Mouse (Mus musculus) mouse embryonic stem cell (cell line): Measurements from ENCODE around the gene Itgb3bp.

Source experiments
- in situ Hi-C, 2 experiments: fragments of 300-500 bp; cut with MboI; formaldehyde crosslinking; loops; 1 replicate in 1 of 2; 3 replicates in 1 of 2; pipeline ENCODE4 v1.14.3; 2019 to 2020; ENCODE audit warnings: low sequenced_read_pairs in 2 of 2, low pct_unique_long_range_greater_than_20kb in 1 of 2, mixed read lengths in 1 of 2; ENCODE audit not compliant: unreplicated experiment in 1 of 2

Itgb3bp gene

DNA sequence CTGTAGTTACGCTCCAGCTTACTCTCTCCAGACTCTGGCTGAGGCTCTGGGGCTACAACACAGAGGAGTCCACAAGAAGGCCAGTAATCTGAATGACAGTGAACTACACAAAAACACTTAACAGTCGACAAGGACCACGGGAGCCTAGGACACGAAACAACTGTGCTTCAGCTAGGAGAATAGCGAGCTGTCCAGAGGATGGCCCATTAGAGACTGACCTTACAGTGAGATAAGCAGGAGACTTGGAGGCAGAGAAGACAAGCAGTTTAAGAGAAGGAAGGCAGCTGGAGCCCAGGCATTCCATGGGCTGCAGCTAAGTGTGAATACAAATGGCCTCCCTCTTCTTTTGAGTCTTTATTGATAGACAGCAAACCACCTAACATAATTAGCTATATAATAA, 159.1 kb downstream of the Itgb3bp start:
- in situ Hi-C loops, result no loop called here

DNA sequence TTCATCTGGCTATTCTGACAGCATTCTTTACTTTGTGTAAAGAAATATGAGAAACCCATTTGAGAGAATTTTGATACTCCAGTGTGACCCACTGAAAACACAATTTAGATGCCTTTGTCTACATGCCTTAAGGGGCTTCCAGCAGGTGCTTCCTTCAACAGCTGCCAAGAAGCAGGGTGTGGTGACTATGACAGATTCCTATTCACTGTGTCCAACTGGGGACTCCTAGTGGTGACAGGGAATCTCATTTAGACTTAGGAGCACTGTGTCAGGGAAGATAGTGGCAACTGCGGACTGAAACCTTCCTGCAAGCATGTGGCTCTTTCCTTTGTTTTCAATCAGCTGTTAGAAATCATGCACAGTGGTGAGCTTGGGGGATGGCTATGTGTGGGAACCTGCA, 162.9 kb downstream of the Itgb3bp start:
- in situ Hi-C loops, result no loop called here

DNA sequence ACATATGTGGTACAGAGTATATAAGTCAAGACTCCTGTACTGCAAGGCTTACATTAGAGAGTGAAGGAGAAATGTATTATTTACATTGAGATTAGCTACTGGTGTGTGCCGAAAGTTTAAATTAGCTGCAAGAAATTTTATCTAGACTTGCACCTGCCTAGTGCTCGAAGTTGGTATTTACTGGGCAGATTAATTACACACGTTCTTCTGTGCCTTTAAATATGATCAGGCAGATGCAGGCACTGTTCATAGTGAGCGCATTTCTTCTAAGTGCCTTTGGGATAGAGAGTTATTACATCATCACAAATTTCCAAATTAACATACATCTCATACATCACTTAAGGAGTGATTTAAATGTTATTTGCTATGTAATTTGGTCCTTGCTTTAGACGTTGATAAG, 163.3 kb downstream of the Itgb3bp start:
- in situ Hi-C loops, result no loop called here

DNA sequence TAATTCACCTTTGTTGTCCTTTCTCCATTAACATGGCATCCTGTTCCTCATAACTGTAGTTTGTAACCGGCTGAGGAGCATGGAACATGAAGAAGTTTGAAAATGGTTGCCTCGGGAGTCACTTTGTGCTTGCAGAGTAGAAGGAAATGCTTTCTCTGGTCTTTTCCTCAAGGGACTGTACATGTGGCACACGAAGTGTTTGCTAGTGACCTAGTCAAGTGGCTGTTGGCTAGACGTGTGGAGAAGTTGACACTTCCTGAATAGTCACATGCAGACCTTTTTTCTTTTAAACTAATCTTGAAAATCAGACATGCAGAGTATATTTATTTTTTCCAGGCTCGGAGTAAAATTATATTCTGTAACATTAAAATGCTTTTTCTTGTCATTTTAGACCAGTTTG, 177.2 kb downstream of the Itgb3bp start:
- in situ Hi-C loops, result no loop called here

DNA sequence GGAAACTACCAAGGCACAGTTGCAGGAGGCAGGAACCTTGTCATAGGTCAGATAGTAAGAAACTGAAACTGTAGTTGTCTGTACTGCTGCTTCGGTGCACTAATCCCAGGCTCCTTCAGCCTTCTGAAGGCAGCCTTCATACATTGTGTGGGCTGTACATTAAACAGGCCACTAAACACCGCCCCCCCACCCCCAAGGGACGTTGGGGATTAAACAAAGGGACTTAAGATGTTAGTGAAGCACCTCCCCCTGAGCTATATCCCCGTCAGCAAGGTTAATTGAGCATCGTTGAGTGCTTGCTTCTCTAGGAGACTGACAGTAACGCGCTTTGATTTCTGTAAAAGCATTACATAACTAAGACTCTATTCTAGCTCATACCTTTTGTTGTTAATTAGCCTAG, 189.8 kb downstream of the Itgb3bp start:
- in situ Hi-C loops, result no loop called here

DNA sequence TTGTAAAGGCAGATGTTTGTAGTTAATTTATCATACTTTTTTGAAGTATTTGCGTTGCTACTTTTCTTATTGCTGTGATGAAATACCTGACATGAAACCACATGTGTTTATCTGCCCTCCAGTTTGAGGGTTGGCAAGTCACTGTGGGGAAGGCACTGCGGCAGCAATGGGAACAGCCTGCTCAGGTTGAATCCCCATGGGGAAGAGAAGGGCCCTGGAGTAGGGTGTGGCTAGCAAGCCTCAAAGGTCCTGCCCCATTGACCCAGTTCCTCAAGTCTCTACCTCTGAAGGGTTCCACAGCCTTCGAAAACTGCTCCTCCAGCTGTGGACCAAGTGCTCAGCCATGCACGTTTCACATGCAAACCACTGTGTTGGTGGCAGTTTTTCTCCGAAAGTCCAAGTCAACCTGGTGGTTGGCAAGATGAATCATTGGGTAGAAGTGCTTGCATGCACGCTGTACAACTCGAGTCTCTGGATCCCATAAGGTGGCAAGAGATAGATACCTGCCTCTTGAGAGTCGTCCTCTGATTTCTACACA, 203.6 kb downstream of the Itgb3bp start:
- in situ Hi-C loops, result no loop called here

DNA sequence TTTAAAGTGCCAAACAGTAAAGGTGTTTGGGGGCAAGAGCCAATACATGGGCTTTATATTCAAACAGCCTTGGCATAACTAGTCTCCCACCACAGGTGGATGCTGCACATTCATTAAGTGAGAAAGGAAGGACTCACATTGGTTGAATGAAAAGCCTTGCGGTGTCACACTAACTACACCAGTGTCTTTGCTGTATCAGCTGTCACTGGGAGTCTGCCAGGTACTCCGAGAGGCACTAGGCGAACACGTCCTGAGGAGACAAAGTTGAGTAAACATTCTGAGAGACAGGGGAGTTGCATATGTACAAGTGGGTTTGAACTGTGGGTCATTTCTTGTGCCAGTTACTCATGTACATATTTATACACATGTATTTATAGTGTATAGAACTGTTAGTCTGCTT, 205.3 kb downstream of the Itgb3bp start:
- in situ Hi-C loops, result no loop called here

DNA sequence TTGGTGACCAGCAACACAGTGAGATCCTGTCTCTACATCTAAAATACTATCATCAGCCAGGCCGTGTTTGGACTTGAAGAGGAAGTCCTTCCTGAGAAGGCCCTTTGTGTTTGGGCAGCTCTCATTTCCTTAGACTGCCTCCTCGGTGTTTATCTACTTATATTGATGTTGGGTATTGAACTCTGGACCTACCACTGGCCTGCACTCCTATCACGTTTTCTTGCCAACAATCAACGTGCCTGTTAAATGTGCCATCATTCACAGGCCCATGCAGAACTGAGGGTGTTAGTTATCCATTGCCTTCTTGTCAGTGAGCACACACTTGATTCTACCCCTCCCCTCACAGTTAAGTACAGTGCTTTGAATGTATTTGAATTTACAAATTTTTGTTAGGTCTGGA, 211.7 kb downstream of the Itgb3bp start:
- in situ Hi-C loops, result no loop called here

DNA sequence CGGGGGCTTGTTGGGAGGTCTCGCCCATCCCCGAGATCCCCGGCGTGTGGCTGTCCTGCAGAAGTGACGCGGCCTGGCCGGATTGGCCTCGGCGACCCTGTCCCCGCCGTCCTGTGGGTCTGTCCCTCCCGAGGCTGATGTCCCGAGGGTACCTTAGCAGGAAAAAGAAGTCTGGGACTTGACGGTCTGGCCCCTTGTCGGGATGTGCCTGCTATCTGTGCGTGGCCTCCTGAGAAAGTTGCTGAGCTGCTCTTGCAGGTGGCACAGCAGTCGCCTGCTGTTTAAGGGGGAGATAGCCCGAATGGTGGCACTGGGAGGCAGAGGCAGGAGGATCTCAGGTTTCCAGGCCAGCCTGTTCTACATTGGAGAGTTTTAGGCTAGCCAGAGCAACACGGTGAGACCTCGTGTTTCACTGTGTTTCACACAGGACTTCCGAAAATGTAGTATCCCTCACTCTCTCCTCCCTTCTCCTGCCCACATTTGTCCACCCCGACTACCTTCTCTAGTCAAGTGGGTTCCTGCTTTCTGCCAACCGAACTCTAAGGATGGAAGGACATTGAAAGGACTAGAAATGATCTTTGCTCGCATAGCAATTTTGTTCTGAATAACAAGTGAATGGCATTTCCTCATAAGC, 213.7 kb downstream of the Itgb3bp start:
- in situ Hi-C loops, result no loop called here
